Mouse (Mus musculus) embryonic facial prominence, embryonic 15.5 days (tissue): ENCODE data around the gene Ubap2l. TPM values are rescaled to one million over a fixed set of nuclear protein-coding genes. Genes with fewer than 3 reads are reported as not detected.

Source experiments
- ATAC-seq: fragments of 200-750 bp; cut with Nextera tagmentation; 2 replicates; pipeline ENCODE4 v1.8.0; 2017; ENCODE audit warnings: low read depth, moderate TSS enrichment; ENCODE audit not compliant: insufficient number of reproducible peaks, low FRiP score, low TSS enrichment
- H3K27ac ChIP-seq: fragments of 300-500 bp; sonication (generic); replicated peaks from 2 replicates; pipeline ENCODE4 v1.5.1; 2015; ENCODE audit warnings: mild to moderate bottlenecking, inconsistent platforms
- H3K27me3 ChIP-seq: fragments of 300-500 bp; sonication (generic); 2 replicates; pipeline ENCODE4 v1.6.1; 2015; ENCODE audit warnings: inconsistent platforms
- H3K36me3 ChIP-seq: fragments of 300-500 bp; sonication (generic); 2 replicates; pipeline ENCODE4 v1.6.1; 2015; ENCODE audit warnings: mild to moderate bottlenecking, inconsistent platforms
- H3K4me1 ChIP-seq: fragments of 300-500 bp; sonication (generic); 2 replicates; pipeline ENCODE4 v1.6.1; 2015; ENCODE audit warnings: inconsistent platforms
- H3K4me2 ChIP-seq: fragments of 300-500 bp; sonication (generic); replicated peaks from 2 replicates; pipeline ENCODE4 v1.6.1; 2015; ENCODE audit warnings: mild to moderate bottlenecking, inconsistent platforms
- H3K4me3 ChIP-seq: fragments of 300-500 bp; sonication (generic); replicated peaks from 2 replicates; pipeline ENCODE4 v1.5.1; 2015; ENCODE audit warnings: mild to moderate bottlenecking, inconsistent platforms
- H3K9ac ChIP-seq: fragments of 300-500 bp; sonication (generic); 2 replicates; pipeline ENCODE4 v1.6.1; 2015; ENCODE audit warnings: inconsistent platforms
- H3K9me3 ChIP-seq: fragments of 300-500 bp; sonication (generic); replicated peaks from 2 replicates; pipeline ENCODE4 v1.6.1; 2016; ENCODE audit warnings: inconsistent platforms
- WGBS: fragments of 180-500 bp; shearing (Covaris S2); methylation state at CpG from one replicate; pipeline ENCODE4 v1.1.7; 2015; 5-methylcytosine and 5-hydroxymethylcytosine counted together
- polyA plus RNA-seq: library from polyadenylated mRNA; unstranded; fragments of >200 nt; fragmentation: Nextera tagmentation; extraction: Ambion mirVana; gene quantifications from 2 replicates; pipeline ENCODE4 v1.2.1, GENCODE M21; 2015

Ubap2l gene
- polyA plus RNA-seq, 1 experiment from 2014 or later: 176 TPM

DNA sequence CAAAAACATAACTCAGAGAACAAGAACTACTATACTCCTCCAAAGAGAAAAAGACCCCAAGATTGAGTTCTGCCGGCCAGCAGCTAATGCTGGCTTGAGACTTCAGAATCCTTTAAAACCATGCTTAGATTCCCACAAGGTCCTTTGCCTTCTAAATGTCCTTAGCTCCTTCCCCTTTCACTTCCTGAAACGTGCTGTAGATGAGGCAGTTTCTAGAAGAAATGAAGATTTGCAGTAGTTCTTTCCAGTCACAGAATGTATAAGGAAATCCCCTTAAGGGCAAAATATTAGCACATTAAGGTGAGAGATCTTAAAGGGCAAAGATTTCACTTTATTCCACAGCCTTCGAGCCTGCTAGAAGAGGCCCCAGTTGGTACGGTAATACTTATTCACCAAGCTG lies 52.6 kb downstream of the Ubap2l start:
- H3K27ac ChIP-seq: peak overlapping the region; percentile 99
- peaks cover 37% of the 10 kb centered on the region for H3K36me3 ChIP-seq
- H3K27me3 ChIP-seq: no peaks in the 10 kb centered on the region
- peaks cover 10% of the 10 kb centered on the region for H3K4me1 ChIP-seq
- H3K4me3 ChIP-seq: peak overlapping the region; percentile 74; the same call in 1 of the 2 replicates
- H3K4me2 ChIP-seq: peak overlapping the region; percentile 66; the same call in 1 of the 2 replicates
- H3K9ac ChIP-seq: no peak overlapping the region
- no peak for ATAC-seq
- WGBS: 74% methylated on average over 4 of the region's 4 CpGs
- H3K9me3 ChIP-seq: no peaks in the 10 kb centered on the region

GRCm38 (mm10) chr3:89999090-89999489 lies 53.3 kb downstream of the Ubap2l start:
- Histone ChIP-seq H3K4me3 (peak overlapping the region; percentile 74), H3K9me3 (no peaks in the 10 kb centered on the region), H3K4me2 (peak overlapping the region; percentile 66), H3K36me3 (peaks cover 43% of the 10 kb centered on the region), H3K9ac (peak overlapping the region; percentile 90), H3K4me1 (peaks cover 10% of the 10 kb centered on the region), H3K27ac (peak overlapping the region; percentile 99), H3K27me3 (no peaks in the 10 kb centered on the region)
- WGBS: 6% methylated on average over 8 of the region's 8 CpGs
- ATAC-seq: peak; percentile 58

GRCm38 (mm10) chr3:89998612-89999054 lies 53.8 kb downstream of the Ubap2l start, which contains the start of gene Hax1:
TSS of gene Hax1 (minus strand) at chr3:89998780.
- Histone ChIP-seq H3K36me3 (peaks cover 45% of the 10 kb centered on the region), H3K9ac (peak within 1 kb of the TSS; percentile 90), H3K4me2 (peak within 1 kb of the TSS; percentile 66), H3K9me3 (no peaks in the 10 kb centered on the region), H3K4me1 (peaks cover 10% of the 10 kb centered on the region), H3K27ac (peak within 1 kb of the TSS; percentile 99), H3K27me3 (no peaks in the 10 kb centered on the region), H3K4me3 (peak within 1 kb of the TSS; percentile 74)
- peak; percentile 93 for ATAC-seq
- WGBS: under 1% methylated on average over 26 of the region's 26 CpGs

- Histone ChIP-seq H3K4me2 (peak overlapping the region; percentile 66), H3K27ac (peak overlapping the region; percentile 99), H3K9ac (peak overlapping the region; percentile 90), H3K4me1 (peaks cover 10% of the 10 kb centered on the region), H3K36me3 (peaks cover 41% of the 10 kb centered on the region), H3K27me3 (no peaks in the 10 kb centered on the region), H3K9me3 (no peaks in the 10 kb centered on the region), H3K4me3 (peak overlapping the region; percentile 74)
- 3% methylated on average over 23 of the region's 23 CpGs for WGBS
- ATAC-seq: peak; percentile 21; the same call in 1 of the 2 replicates
Observed at GRCm38 (mm10) chr3:89997791-89998495, 54.5 kb downstream of the Ubap2l start.

GRCm38 (mm10) chr3:89994807-89995515 lies 57.5 kb downstream of the Ubap2l start:
- Histone ChIP-seq H3K27me3 (no peaks in the 10 kb centered on the region), H3K4me1 (peaks cover 10% of the 10 kb centered on the region), H3K4me3 (no peak overlapping the region), H3K36me3 (peaks cover 18% of the 10 kb centered on the region; the same call in 1 of the 2 replicates), H3K27ac (no peak overlapping the region), H3K9me3 (no peaks in the 10 kb centered on the region), H3K9ac (no peak overlapping the region), H3K4me2 (no peak overlapping the region)
- WGBS: 90% methylated on average over 5 of the region's 5 CpGs
- no peak for ATAC-seq

DNA sequence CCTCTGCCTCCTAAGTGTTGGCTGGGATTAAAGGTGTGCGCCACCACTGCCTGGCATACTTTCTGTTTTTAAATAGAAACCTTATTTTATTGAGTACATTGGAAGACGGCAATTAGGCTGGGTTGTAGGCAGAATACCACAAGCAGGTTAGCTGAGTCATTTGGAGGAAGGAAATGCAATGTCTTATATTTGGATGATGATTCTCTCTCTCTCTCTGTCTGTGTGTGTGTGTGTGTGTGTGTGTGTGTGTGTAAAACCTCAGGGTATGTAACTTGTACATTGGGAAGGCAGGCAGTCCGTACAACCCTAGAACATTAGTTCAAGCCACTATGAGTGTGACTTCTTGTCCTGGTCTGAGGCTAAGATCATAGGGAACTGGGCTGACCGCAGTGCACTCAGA lies 64.6 kb downstream of the Ubap2l start:
- no peaks in the 10 kb centered on the region for H3K27me3 ChIP-seq
- no peak overlapping the region for H3K27ac ChIP-seq
- no peaks in the 10 kb centered on the region for H3K9me3 ChIP-seq
- no peak for ATAC-seq
- 93% methylated on average over 4 of the region's 4 CpGs for WGBS
- no peaks in the 10 kb centered on the region for H3K4me1 ChIP-seq
- no peak overlapping the region for H3K9ac ChIP-seq
- no peak overlapping the region for H3K4me3 ChIP-seq
- H3K36me3 ChIP-seq: no peaks in the 10 kb centered on the region
- H3K4me2 ChIP-seq: no peak overlapping the region

- 53% methylated on average over 3 of the region's 3 CpGs for WGBS
- Histone ChIP-seq H3K9ac (no peak overlapping the region), H3K36me3 (no peaks in the 10 kb centered on the region), H3K27me3 (no peaks in the 10 kb centered on the region), H3K4me3 (no peak overlapping the region), H3K4me2 (no peak overlapping the region), H3K27ac (no peak overlapping the region), H3K4me1 (no peaks in the 10 kb centered on the region), H3K9me3 (no peaks in the 10 kb centered on the region)
- no peak for ATAC-seq
Observed at GRCm38 (mm10) chr3:89987211-89987610, 65.2 kb downstream of the Ubap2l start.

- Histone ChIP-seq H3K4me2 (no peak overlapping the region), H3K4me1 (no peaks in the 10 kb centered on the region), H3K27ac (no peak overlapping the region), H3K9ac (no peak overlapping the region), H3K36me3 (no peaks in the 10 kb centered on the region), H3K27me3 (no peaks in the 10 kb centered on the region), H3K9me3 (no peaks in the 10 kb centered on the region), H3K4me3 (no peak overlapping the region)
- WGBS: 74% methylated on average over 5 of the region's 5 CpGs
- no peak for ATAC-seq
Observed at GRCm38 (mm10) chr3:89982426-89982825, 70.0 kb downstream of the Ubap2l start.

DNA sequence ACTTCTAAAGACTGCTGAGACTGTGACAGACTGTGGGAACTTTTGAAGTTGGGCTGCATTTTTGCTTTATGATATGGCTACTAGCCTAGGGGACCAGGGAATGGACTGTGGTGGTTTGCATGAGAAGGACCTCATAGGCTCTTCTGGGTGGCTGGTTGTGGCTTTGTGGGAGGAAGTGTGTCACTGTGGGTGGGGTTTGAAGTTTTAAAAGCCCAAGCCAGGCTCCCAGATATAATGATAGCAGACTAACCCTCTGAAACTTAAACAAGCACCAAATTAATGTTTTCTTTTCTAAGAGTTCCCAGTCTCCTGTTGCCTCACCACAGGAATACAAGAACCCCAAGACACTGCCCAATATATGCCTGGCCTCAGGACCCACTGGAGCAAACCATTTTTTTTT lies 75.6 kb downstream of the Ubap2l start:
- Histone ChIP-seq H3K9ac (no peak overlapping the region), H3K4me3 (no peak overlapping the region), H3K9me3 (no peaks in the 10 kb centered on the region), H3K27me3 (no peaks in the 10 kb centered on the region), H3K4me2 (no peak overlapping the region), H3K27ac (no peak overlapping the region), H3K4me1 (no peaks in the 10 kb centered on the region), H3K36me3 (no peaks in the 10 kb centered on the region)
- no peak for ATAC-seq

DNA sequence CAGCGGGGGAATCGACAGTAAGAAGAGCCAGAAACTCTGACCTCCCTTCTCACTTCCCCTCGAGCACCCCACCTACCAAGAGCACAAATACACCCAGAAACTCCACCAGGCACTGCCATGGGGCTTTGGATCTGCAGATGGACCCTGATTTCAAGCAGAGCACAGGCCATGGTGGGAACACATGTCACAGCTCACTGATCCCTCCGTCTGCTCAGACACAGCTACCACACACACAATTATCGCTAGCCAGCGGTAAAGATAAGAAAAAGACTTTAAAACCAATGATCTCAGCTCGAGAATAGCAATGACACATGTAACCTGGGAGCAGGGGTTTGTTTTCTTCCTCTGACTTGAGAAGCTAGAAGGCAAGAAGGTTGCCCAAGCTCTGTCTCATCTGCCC lies 83.9 kb downstream of the Ubap2l start:
- H3K9me3 ChIP-seq: no peaks in the 10 kb centered on the region
- no peak overlapping the region for H3K27ac ChIP-seq
- no peaks in the 10 kb centered on the region for H3K36me3 ChIP-seq
- 78% methylated on average over 7 of the region's 7 CpGs for WGBS
- no peak for ATAC-seq
- no peak overlapping the region for H3K4me3 ChIP-seq
- no peaks in the 10 kb centered on the region for H3K27me3 ChIP-seq
- no peak overlapping the region for H3K9ac ChIP-seq
- H3K4me1 ChIP-seq: peaks cover 12% of the 10 kb centered on the region
- H3K4me2 ChIP-seq: no peak overlapping the region

DNA sequence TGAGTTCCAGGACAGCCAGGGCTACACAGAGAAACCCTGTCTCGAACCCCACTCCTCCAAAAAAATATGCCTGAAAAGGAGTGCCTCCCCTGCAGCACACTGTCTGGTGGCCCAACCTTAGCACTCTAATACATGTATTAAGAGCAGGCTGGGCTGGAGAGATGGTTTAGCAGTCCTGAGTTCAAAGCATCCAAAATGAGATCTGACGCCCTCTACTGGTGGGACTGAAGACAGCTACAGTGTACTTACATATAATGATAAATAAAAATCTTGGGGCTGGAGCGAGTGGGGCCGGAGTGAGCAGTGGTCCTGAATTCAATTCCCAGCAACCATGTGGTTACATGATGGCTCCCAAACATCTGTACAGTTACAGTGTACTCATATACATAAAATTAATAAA lies 85.5 kb downstream of the Ubap2l start:
- Histone ChIP-seq H3K27ac (no peak overlapping the region), H3K4me2 (no peak overlapping the region), H3K27me3 (no peaks in the 10 kb centered on the region), H3K9me3 (no peaks in the 10 kb centered on the region), H3K4me1 (peaks cover 20% of the 10 kb centered on the region), H3K4me3 (no peak overlapping the region), H3K36me3 (no peaks in the 10 kb centered on the region), H3K9ac (no peak overlapping the region)
- 72% methylated on average over 4 of the region's 4 CpGs for WGBS
- no peak for ATAC-seq
